Mouse (Mus musculus): ENCODE data around the gene Csnk1g2. TPM values are rescaled to one million over a fixed set of nuclear protein-coding genes. Genes with fewer than 3 reads are reported as not detected.
"Not testable (repeated sequence)": the region's sequence is repeated elsewhere in the genome, so short reads cannot be mapped to it uniquely, and the experiment has no call there.

The Csnk1g2 gene
- polyA plus RNA-seq, 1 experiment from 2014 or later, result 131 TPM

DNA sequence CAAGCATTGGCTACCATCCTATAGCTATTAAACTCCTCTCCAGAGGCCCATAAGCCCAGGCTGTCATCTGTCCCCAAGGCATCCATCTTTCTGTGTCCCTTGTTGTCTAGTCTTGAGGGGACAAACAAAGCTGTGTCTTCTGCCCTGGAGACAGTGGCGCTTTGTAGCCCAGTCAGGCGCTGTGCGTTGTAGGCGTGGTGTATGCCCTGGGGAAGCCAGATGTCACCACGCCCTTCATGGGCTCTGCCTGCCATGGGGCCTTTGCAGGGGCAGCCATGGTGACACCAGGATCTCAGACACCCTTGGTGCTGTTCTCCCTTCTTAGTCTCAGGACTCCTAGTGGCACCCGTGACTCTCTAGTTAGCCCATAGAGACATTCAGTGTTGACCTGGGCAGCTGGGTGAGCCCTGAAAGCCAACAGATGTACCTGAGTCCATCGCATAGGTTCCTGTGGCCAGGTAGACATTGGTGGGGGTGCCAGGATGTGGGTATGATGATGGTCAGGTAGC lies 18.6 kb upstream of the Csnk1g2 start:
- peak overlapping the region; percentile 71 for H3K4me3 ChIP-seq
- ATAC-seq (ENCODE audit: insufficient number of reproducible peaks, insufficient read depth, low FRiP score, low TSS enrichment, low read depth), result no peak
- no peaks in the 10 kb centered on the region for H3K27me3 ChIP-seq
- peak overlapping the region; percentile 94 for H3K4me2 ChIP-seq
- peaks cover 23% of the 10 kb centered on the region for H3K4me1 ChIP-seq
- no peaks in the 10 kb centered on the region for H3K9me3 ChIP-seq
- 89% methylated on average over 7 of the region's 7 CpGs for WGBS
- H3K36me3 ChIP-seq, result peaks cover 32% of the 10 kb centered on the region
- 0 out of 2 replicates have a peak overlapping the region, but pooled peaks have one; percentile 86 for H3K27ac ChIP-seq
- peak overlapping the region; percentile 74 for H3K9ac ChIP-seq

DNA sequence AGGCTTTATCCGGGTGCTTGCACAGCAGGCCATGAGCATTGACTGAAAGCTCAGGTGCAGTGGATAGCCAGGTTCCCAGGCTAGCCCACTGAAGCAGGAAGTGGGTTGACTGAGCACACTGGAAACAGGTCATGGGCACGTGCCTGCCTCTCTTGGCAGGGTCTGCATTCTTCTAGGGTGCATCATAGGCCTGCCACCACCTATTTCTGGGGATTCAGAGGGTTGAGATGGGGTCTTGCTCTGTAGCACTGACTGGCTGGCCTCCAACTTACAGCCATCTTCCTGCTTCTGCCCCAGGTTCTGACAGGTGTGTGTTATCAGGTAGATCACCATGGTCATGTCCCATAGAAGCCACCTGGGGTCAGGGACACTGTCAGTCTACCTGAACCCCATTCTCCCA lies 17.6 kb upstream of the Csnk1g2 start:
- ATAC-seq (ENCODE audit: insufficient number of reproducible peaks, insufficient read depth, low FRiP score, low TSS enrichment, low read depth), result no peak
- Histone ChIP-seq H3K36me3 (peaks cover 41% of the 10 kb centered on the region), H3K4me2 (no peak overlapping the region), H3K27ac (no peak overlapping the region), H3K4me3 (no peak overlapping the region), H3K4me1 (peaks cover 23% of the 10 kb centered on the region), H3K9me3 (no peaks in the 10 kb centered on the region), H3K27me3 (no peaks in the 10 kb centered on the region), H3K9ac (peak overlapping the region; percentile 21; the same call in 1 of the 2 replicates)
- WGBS, result 83% methylated on average over 2 of the region's 2 CpGs

GRCm38 (mm10) chr10:80605721-80606120 lies 16.9 kb upstream of the Csnk1g2 start, which contains the start of gene Gm49322:
Gm49322 (plus strand) TSS chr10:80606021.
- Histone ChIP-seq H3K9ac (peak within 1 kb of the TSS; percentile 21; the same call in 1 of the 2 replicates), H3K4me1 (peaks cover 23% of the 10 kb centered on the region), H3K36me3 (peaks cover 48% of the 10 kb centered on the region)
- H3K9me3 ChIP-seq; H3K27me3 ChIP-seq; H3K27ac ChIP-seq; H3K4me2 ChIP-seq; H3K4me3 ChIP-seq; ATAC-seq (ENCODE audit: insufficient number of reproducible peaks, insufficient read depth, low FRiP score, low TSS enrichment, low read depth): not testable (repeated sequence)
- WGBS, result 82% methylated on average over 4 of the region's 4 CpGs

DNA sequence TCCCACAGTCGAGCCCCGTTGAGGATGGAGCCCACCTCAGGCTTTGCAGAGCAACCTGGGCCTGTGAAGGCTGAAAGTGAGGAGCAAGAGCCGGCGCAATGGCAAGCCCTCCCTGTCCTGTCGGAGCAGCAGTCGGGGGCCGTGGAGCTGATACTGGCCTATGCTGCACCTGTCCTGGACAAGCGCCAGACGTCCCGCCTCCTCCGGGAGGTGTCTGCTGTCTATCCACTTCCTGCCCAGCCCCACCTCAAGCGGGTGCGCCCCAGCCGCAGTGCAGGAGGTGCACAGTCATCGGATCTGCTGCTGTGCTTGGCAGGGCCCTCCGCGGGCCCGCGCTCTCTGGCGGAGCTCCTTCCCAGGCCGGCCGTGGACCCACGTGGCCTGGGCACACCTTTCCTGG lies 16.3 kb upstream of the Csnk1g2 start:
- no peak for ATAC-seq (ENCODE audit: insufficient number of reproducible peaks, insufficient read depth, low FRiP score, low TSS enrichment, low read depth)
- Histone ChIP-seq H3K4me3 (no peak overlapping the region), H3K4me1 (peaks cover 23% of the 10 kb centered on the region), H3K4me2 (no peak overlapping the region), H3K36me3 (peaks cover 51% of the 10 kb centered on the region), H3K27ac (no peak overlapping the region), H3K9ac (no peak overlapping the region), H3K9me3 (no peaks in the 10 kb centered on the region), H3K27me3 (no peaks in the 10 kb centered on the region)
- 84% methylated on average over 23 of the region's 23 CpGs for WGBS

DNA sequence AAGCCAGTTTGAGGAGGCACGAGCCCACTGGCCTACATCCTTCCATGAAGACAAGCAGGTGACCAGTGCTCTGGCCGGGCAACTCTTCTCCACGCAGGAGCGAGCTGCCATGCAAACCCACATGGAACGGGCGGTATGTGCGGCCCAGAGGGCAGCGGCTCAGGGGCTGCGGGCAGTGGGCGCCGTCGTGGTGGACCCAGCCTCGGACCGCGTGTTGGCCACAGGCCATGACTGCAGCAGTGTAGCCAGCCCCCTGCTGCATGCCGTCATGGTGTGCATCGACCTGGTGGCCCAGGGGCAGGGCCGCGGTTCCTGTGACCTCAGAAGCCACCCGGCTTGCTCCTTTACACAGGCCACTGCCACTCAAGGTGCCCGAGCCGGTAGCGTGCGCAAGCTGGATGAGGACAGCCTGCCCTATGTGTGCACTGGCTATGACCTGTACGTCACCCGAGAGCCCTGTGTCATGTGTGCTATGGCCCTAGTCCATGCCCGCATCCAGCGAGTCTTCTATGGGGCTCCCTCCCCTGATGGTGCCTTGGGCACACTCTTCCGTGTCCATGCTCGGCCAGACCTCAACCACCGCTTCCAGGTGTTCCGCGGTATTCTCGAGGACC lies 15.8 kb upstream of the Csnk1g2 start:
- WGBS, result 92% methylated on average over 34 of the region's 34 CpGs
- Histone ChIP-seq H3K9me3 (no peaks in the 10 kb centered on the region), H3K4me3 (no peak overlapping the region), H3K4me1 (peaks cover 23% of the 10 kb centered on the region), H3K27me3 (no peaks in the 10 kb centered on the region), H3K36me3 (peaks cover 54% of the 10 kb centered on the region), H3K27ac (no peak overlapping the region), H3K4me2 (no peak overlapping the region), H3K9ac (no peak overlapping the region)
- ATAC-seq (ENCODE audit: insufficient number of reproducible peaks, insufficient read depth, low FRiP score, low TSS enrichment, low read depth), result no peak

GRCm38 (mm10) chr10:80608435-80608834 lies 14.2 kb upstream of the Csnk1g2 start:
- Histone ChIP-seq H3K4me1 (peaks cover 15% of the 10 kb centered on the region), H3K9me3 (no peaks in the 10 kb centered on the region), H3K4me3 (no peak overlapping the region), H3K4me2 (no peak overlapping the region), H3K9ac (peak overlapping the region; percentile 17; the same call in 1 of the 2 replicates), H3K36me3 (peaks cover 69% of the 10 kb centered on the region), H3K27ac (no peak overlapping the region), H3K27me3 (no peaks in the 10 kb centered on the region)
- WGBS, result 81% methylated on average over 3 of the region's 3 CpGs
- ATAC-seq (ENCODE audit: insufficient number of reproducible peaks, insufficient read depth, low FRiP score, low TSS enrichment, low read depth), result no peak

DNA sequence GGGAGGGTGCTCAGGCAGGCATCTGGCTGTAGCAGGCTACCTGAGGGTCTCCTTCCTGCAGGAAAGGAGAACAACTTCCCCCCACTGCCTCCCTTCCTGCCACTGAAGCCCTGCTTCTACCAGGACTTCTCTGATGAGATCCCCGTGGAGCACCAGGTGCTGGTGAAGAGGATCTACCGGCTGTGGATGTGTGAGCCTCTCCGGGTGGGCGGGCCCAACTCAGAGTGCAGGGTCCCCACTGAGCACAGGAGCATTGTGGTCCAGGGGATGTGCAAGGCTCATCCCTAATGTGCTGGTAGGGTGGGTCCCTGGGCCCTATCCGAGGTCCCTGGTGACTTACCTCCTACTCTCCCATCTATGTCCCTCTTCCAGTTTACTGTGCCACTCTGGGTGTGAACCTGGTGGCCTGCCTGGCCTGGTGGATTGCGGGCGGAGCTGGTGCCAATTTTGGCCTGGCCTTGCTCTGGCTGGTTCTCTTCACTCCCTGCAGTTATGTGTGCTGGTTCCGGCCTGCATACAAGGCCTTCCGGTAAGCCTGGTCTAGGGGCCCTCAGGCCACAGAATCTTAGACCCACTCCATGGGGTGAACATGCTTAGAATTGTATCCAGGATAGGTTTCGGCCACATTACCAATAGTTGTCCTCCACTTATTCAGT lies 13.2 kb upstream of the Csnk1g2 start:
- Histone ChIP-seq H3K4me3 (no peak overlapping the region), H3K27ac (no peak overlapping the region), H3K27me3 (no peaks in the 10 kb centered on the region), H3K9me3 (no peaks in the 10 kb centered on the region), H3K4me2 (no peak overlapping the region), H3K9ac (peak overlapping the region; percentile 21; the same call in 1 of the 2 replicates), H3K36me3 (peaks cover 78% of the 10 kb centered on the region), H3K4me1 (peaks cover 6% of the 10 kb centered on the region)
- no peak for ATAC-seq (ENCODE audit: insufficient number of reproducible peaks, insufficient read depth, low FRiP score, low TSS enrichment, low read depth)
- WGBS, result 90% methylated on average over 10 of the region's 10 CpGs

- H3K9me3 ChIP-seq, result no peaks in the 10 kb centered on the region
- ATAC-seq (ENCODE audit: insufficient number of reproducible peaks, insufficient read depth, low FRiP score, low TSS enrichment, low read depth), result no peak
- no peak overlapping the region for H3K4me2 ChIP-seq
- no peak overlapping the region for H3K4me3 ChIP-seq
- H3K9ac ChIP-seq, result peak overlapping the region; percentile 44; the same call in 1 of the 2 replicates
- H3K36me3 ChIP-seq, result peaks cover 87% of the 10 kb centered on the region
- H3K27me3 ChIP-seq, result no peaks in the 10 kb centered on the region
- no peak overlapping the region for H3K27ac ChIP-seq
- 88% methylated on average over 9 of the region's 9 CpGs for WGBS
- H3K4me1 ChIP-seq, result no peaks in the 10 kb centered on the region
Observed at GRCm38 (mm10) chr10:80610116-80610785, 12.4 kb upstream of the Csnk1g2 start.

DNA sequence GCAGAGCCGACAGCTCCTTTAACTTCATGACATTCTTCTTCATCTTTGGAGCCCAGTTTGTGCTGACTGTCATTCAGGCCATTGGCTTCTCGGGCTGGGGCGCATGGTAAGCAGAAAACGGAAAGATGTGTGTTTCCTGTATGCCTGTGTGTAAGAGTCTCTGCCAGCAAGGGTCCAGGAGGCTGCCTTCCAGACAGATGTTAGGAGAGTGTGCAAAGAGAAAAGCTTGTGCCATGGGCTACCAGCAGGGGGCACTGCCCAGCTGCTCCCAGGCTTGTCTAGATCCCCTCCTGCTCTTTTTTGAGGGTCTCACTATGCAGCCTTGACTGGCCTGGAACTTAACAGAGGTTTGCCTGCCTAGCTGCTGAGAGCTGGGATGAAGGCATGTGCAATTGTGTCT lies 11.6 kb upstream of the Csnk1g2 start:
- WGBS, result 61% methylated on average over 4 of the region's 4 CpGs
- Histone ChIP-seq H3K27ac (no peak overlapping the region), H3K9ac (no peak overlapping the region), H3K27me3 (no peaks in the 10 kb centered on the region), H3K9me3 (no peaks in the 10 kb centered on the region), H3K4me3 (no peak overlapping the region), H3K4me2 (no peak overlapping the region), H3K36me3 (peaks cover 93% of the 10 kb centered on the region), H3K4me1 (no peaks in the 10 kb centered on the region)
- no peak for ATAC-seq (ENCODE audit: insufficient number of reproducible peaks, insufficient read depth, low FRiP score, low TSS enrichment, low read depth)

DNA sequence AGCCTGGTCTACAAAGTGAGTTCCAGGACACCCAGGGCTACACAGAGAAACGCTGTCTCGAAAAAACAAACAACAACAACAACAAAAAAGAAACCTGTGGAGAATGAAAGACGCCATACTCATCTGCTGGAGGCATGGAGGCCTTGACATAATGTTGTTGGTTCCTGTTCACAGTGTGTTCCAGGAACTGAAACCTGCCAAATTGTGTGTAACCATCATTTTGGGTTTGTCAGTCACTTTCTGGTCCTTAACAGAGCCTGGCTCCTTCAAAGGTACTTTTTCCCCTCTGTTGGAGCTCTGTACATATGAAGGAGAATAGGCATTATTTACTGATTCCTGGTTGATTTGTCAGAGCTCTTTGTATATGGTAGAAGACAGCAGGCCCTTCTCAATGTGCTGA lies 10.7 kb upstream of the Csnk1g2 start:
- Histone ChIP-seq H3K4me2 (no peak overlapping the region), H3K27me3 (no peaks in the 10 kb centered on the region), H3K36me3 (peaks cover 90% of the 10 kb centered on the region), H3K4me1 (no peaks in the 10 kb centered on the region), H3K9me3 (no peaks in the 10 kb centered on the region), H3K27ac (no peak overlapping the region), H3K4me3 (no peak overlapping the region), H3K9ac (no peak overlapping the region)
- no peak for ATAC-seq (ENCODE audit: insufficient number of reproducible peaks, insufficient read depth, low FRiP score, low TSS enrichment, low read depth)
- 89% methylated on average over 3 of the region's 3 CpGs for WGBS

DNA sequence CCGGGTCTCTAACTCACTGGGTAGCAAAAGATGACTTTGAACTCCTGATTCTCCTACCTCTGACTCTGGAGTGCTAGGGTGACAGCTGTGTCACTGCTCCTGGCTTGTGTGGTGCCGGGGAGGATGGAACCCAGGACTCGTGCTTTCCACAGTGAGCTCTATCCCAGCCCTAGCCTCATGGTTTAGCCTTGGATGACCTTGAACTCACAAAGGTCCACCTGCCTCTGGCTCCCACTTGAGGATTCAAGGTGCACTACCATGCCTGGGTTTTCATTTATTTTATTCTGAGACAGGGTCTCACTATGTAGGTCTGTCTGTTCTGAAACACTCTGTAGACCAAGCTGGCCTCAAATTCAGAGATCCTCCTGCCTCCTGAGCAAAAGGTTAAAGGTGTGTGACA lies 8.8 kb upstream of the Csnk1g2 start:
- WGBS, result 87% methylated on average over 3 of the region's 3 CpGs

More for the DNA sequence above, 8.8 kb upstream of the Csnk1g2 start:
- no peaks in the 10 kb centered on the region for H3K27me3 ChIP-seq
- H3K4me1 ChIP-seq, result no peaks in the 10 kb centered on the region
- H3K9ac ChIP-seq, result no peak overlapping the region
- peaks cover 71% of the 10 kb centered on the region for H3K36me3 ChIP-seq
- H3K4me3 ChIP-seq, result no peak overlapping the region
- H3K9me3 ChIP-seq, result no peaks in the 10 kb centered on the region
- no peak overlapping the region for H3K4me2 ChIP-seq
- no peak overlapping the region for H3K27ac ChIP-seq
- ATAC-seq (ENCODE audit: insufficient number of reproducible peaks, insufficient read depth, low FRiP score, low TSS enrichment, low read depth), result no peak

All from embryonic facial prominence, embryonic 13.5 days (tissue).